Mouse (Mus musculus) G1E (cell line): Measurements from ENCODE around the gene Allc.
A peak's percentile ranks its signal among the peaks of the same experiment; 100 is the strongest.

ENCODE experiments used
- CTCF ChIP-seq: IDR thresholded peaks from 2 replicates; pipeline ENCODE4 v1.5.1; 2012; ENCODE audit warnings: low read depth, low read length, inconsistent platforms, mixed read lengths
- TAL1 ChIP-seq: conservative IDR thresholded peaks from 2 replicates; pipeline ENCODE4 v1.6.1; 2012; ENCODE audit warnings: low read depth, low read length, inconsistent platforms, mixed read lengths

DNA sequence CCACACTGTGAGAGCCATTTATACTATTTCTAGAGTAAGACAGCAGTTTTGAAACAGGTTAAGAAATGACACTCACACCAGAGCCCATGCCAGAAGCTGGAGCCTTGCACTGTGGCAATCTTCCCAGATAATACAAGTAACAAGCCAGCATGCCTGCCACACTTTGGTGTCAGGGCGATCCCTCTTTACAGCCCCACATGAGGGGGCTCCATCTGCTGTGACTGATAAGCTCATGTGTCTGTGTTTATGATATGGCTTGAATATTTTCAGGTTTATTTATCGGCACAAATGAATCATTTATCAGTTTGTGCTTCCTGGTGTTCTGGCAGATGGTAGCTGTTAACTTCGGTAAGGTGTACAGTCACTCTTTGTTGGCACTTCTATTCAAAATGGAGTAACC lies 4.2 kb downstream of the Allc start:
- TF ChIP-seq CTCF (no peak), TAL1 (peak; percentile 23; the same call in 1 of the 2 replicates)
